Mouse (Mus musculus): ENCODE results near the gene Pts.

Pts gene

DNA sequence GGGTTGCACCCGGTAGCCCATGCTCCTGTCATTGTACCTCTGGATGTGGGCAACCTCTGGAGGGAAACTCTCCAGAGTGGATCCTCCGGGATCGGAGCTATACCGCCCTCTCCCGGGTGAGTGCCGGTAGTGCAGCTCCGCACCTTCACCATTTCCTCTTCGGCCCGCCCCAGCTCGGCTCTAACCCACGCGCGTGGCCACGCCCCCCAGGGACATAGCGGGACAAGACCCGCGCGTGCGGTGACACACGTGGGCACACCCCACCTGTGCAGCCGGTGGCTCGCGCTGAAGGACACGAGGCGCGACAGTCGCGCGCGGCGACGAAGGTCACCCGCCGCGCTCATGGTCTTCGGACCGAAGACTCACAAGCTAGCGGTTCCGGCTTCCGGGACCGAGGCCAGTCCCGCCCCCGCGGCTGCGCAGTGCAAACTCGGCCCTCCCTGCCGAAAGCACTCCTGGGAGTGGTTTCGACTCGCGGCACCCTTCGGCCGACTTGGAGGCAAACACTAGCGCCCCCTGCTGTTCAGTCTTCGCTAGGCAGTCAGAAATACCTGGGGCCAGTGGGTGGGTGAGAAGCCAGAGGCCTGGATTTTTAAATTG lies at the start of gene Pts:
Gene Pts, minus strand, starts transcription at position 432 of the 600 bp plus-strand sequence.
- DNase-seq (ENCODE audit: low spot score) = peak; percentile 97

DNA sequence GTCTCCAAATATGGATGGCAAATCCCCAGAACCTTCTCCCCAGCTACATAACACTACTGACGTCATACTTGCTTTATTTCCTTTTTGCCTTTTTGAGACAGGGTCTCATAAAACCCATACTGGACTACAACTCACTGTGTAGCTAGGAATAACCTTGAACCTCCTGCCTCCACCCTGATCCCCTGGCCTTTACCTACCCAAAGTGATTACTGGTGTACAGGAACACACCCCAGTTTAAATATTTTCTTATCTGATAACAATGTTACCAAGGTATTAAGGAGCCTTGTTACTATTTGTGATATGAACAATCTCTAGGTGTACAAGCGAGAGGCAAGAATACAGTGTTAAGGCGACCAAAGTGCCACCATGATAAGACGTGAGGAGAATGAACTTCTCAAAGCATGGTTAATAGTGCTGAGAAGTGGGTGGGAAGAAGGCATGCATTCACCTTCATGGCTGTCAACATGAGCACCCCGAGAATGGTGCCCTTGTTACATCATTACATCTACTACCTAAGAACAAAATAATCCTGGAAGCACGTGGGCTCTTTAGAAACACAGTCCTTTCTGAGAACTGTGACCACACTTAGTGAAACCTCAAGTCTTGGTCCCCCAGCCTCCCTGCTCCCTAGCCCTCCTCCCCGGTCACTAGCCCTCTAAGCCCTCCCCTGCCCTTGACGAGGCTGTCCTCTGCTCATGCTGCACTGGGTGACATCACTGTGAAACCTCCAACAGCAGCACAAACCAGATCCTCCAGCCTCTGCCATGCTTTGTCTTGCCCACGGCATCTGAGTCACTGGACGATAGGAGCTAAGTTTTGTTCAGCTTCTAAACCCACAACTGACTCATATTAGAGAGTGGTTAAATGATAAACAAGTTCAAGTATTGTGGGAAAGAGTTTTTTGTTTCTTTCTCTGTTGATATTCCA lies 41.3 kb upstream of the Pts start:
- DNase-seq (ENCODE audit: low spot score) = no peak

DNA sequence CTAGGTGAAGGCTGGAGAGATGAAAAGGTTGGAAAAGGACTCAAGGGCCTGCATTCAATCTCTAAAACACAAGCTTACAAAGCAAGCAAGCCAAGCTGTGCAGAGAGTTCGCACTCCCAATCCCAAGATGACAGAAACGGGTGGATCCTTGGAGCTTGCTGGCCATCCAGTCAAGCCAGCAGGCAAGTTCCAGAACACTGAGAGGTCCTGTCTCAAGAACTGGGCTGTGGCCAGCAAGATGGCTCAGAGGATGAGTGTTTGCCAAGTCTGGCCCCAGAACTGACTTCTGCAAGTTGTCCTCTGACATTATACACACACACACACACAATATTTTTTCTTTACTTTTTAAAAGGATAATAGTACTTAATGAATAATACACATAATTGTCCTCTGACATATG lies 39.4 kb upstream of the Pts start:
- DNase-seq (ENCODE audit: low spot score) = no peak

DNA sequence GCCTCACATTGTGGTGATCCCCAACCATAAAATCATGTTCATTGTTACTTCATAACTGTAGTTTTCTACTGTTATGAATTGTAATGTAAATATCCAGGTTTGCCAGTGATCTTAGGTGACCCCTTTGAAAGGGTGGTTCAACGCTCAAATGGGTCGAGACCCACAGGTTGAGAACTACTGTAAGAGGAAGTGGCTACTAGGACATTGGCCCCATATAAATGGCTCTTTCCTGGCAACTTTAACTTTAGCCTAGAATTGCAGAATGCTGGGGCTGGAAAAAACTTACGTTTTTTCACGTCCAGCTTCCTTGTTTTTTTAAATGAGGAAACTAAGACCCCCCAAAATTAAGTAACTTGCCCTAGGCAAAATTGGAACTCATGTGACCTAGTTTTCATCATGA lies 38.8 kb upstream of the Pts start:
- no peak for DNase-seq (ENCODE audit: low spot score)

DNA sequence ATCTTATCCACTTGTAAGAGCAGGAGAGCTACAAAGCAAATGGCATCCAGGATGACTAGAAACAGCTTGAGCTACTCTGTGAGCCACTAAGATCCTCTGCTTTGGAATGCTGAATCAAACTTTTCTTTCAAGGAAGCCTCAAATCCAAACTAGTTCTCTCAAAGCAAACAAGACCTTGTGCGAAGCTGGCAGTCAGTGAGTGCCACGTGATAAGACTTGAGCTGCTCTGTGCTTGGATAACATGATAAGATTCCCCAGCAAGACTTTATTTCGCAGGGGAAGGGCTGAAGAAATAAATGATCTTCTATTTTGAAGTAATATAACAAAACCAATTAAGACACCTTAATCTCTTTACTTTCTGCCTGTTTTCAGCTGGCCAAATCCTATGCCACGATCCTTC lies 37.4 kb upstream of the Pts start:
- DNase-seq (ENCODE audit: low spot score) = no peak

DNA sequence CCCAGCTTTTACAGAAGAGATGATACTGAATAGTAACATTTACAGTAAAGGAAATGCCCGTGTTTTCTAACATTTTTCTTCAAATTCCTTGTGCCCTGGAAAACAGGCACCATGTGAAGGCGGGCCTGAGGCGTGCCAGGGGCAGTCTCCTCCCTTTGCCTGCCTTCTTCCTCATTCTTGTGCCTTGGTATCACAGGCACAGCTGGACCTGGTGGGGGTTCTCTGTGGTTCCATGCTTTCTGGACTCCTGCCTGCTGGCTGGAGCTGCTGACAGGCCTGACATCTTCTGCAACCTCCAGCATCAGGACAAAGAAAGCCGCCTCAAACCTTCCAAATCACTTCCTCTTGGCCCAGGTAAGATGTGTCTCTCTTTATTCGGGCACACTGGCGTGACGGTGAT lies 36.6 kb upstream of the Pts start:
- DNase-seq (ENCODE audit: low spot score) = no peak

DNA sequence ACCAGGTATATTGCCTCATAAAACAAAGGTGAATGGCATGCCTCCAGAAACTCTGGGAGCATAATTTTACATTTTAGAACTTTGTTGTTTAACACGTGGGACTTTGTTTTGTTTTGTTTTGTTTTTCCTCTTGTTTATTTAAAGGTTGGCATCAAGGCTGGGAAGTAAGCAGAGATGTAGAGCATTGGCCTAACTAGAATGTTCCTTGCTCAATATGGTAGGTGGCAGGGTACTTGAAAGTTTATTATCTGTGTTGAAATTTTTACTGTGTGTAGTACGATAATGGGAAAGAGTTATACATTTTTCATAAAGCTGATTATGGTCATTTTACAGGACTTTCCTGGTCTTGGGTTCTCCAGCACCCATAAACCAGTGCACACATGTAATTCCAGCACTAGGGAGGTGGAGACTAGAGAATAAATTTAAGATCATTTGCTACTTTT lies 33.4 kb upstream of the Pts start:
- no peak for DNase-seq (ENCODE audit: low spot score)

DNA sequence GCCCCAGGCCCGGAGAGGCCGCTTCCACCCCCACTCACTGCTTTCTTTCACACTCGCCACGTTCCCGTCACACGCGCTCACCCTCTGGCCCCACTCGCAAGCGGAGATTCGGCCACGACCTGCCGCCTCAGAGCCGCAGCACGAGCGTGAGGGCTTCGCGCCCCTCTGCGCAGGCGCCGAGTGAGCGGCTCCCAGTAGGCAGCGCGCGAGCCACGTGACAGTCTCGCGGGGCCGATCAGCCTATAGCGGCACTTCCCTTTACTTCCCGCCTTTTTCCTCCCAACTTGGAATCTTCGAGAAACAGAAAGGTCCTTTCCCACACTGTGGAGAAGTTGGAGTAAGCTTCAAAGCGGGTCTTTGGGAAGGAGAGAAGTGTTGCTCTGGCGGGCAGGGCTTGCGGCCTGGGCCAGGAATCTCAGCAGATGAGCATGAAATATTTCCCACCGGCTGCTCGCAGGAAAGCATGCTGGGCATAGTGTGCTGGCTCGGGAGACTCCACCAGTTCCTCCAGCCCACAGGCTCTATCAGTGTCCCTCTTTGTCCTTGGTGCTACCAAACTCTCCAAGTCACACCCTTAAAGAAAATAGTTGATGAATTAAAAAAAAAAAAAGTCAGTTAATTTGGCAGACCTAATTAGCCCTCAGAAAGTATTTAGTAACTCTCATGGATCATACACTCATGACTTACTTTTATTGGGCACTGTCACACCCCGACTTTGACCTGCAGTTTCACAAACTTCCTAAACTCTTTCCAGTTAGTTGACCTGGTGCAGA lies 32.8 kb upstream of the Pts start, which contains the start of gene Tex12:
Gene Tex12, minus strand, starts transcription at position 181 of the 773 bp plus-strand sequence.
- peak; percentile 90 for DNase-seq (ENCODE audit: low spot score)

DNA sequence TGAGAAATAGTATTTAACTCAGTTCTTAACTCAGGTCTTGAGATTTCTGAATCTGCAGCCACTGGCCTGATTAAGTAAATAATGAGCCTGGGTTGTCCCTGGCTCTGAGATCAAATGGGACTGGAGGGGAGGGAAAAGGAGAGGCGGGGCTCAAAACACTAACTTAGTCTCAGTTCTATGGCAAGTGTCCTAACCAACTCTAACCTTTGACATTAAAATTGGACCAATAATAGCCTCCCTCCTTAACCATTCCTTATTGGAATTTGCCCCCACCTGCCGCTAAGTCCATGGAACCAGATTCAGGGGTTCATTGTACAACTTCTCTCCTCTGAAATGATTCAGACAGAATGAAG lies 26.5 kb upstream of the Pts start, which contains the start of gene Bco2:
Gene Bco2, minus strand, starts transcription at position 88 of the 353 bp plus-strand sequence.
- DNase-seq (ENCODE audit: low spot score) = no peak

DNA sequence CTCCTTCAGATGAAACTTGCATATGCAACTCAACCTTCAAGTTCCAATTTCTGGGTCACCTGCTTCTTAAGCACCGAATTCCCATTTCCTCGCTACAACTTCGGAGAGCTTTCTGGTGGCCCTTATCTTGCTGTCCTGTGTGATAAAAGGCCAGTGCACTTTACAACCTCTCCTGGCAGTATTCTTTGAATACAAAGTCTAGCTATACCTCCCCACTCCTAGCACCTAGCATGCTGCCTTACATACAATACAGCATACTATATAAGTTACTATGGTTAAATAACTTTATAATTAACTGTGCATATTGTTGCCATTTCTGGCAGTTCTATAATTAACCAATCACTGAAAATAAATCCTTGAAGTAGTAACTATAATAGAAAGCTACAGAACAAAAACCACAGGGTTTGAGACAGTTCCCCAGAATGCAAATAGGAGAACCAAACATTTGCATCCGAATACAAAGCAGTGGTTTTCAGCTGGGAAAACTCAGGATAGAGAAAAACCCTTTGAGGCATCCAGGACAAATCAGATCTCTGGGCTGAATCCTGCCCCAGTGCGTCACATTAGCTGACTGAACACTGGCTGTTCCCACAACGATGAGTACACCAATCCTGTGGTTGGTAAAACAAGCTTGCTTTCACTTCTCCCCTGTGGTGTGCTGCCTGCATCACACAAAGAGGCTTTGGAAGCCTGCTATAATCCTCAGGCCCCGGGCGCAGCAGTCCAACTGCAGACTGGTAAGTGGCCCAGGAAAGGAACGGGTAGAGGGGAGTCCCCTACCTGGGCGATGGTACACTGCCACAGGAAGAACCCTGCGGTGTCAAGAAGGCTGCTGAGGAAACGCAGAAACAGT lies 25.9 kb upstream of the Pts start, which contains the start of gene Il18:
Gene Il18, plus strand, starts transcription at position 587 of the 853 bp plus-strand sequence.
- DNase-seq (ENCODE audit: low spot score) = no peak

DNA sequence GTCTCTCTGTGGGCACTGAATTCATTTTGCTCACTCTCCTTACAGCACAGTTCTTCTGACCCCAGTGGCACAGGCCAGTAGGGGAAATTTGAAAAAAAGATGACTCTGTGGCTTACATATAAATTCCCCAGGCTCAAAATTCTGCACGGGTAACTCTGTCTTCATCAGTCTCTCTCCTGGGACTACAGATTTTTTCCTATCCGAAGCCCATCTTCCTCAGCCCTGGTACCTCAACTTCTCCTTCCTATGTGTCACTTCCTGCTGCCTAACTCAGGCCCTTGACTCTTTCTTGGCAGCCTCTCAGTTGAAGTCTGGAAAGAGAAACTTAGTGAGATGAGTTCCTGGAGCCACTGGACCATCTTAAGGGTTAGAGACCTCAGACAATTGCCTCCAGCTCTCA lies 25.0 kb upstream of the Pts start:
- DNase-seq (ENCODE audit: low spot score) = no peak

DNA sequence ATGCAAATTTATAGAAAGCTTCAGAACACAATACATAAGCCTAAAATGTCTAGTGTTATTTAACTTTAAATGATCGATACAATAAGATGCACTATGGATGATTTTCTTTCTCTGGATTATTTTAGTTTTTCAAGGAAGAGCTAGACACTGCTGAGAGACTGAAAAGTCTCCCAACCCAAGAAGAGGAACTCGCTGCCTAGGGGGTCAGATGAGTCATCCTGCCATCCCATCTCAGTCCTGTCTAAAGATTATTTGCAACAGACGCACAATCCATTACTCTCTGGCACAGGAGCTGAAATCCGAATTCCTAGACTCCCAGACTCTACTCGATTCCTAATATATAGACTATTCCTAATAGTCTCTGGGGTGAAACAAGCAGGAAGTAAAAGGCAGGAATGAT lies 23.7 kb upstream of the Pts start:
- no peak for DNase-seq (ENCODE audit: low spot score)

DNA sequence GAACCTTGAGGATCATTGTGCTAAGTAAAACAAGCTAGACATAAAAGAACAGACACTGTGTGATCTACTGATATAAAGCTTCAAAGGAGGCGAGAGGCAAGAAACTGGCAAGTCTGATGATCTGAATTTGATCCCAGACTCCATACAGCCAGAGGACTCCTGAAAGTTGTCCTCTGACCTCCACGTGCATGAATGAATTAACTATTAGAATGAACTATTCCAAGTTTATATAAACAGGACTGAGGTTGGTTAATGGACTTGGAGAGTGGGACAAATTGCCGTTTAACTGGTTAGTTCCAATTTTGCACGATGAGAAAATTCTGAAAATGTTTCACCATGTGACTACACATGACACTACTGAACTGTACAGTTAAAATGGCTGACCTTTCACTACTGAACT lies 20.4 kb upstream of the Pts start:
- DNase-seq (ENCODE audit: low spot score) = no peak

DNA sequence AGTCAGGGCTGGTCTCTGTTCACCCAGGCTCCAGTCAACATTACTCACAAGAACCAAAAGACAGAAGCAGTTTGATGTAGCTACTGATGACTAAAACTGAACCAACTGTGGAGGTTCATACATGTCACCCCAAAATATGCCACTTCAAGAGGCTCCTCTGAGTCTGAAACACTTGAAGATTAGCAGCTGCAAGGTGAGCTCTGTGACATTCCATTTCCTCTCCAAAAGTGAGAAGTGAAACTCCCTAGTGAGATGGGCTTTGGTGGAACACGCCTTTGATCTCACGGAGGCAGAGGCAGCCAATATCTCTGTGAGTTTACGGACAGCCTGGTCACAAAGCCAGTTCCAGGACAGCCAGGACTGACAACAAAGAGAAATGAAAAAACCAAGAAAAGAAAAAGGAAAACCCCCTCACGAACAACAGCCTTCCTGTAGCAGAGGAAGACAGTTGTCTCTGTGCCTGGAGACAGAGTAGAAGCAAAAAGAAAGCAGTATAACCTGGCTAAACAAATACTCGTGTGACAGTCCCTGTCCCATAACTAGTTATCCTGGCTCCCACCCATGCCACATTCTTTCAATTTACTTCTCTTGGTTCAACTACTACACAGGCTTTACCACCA lies 19.4 kb upstream of the Pts start:
- DNase-seq (ENCODE audit: low spot score) = no peak

DNA sequence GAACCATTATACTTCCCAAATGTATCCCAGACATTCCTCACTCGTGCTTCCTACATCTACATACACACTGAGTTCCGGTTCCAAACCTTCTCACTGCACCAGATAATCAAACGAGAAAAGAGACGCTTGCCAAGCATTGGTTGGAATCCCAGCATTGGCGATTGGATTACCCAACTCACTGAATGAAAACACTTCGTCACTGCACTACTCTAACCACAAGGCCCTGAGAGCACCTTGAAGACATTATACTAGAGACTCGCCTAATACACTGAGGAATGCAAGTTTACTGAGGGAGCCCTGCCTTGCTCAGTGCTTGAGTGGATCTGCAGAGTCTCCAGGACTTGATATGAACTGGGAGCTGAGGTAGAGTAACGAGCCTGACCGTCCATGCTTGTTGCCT lies 13.9 kb upstream of the Pts start:
- DNase-seq (ENCODE audit: low spot score) = no peak

DNA sequence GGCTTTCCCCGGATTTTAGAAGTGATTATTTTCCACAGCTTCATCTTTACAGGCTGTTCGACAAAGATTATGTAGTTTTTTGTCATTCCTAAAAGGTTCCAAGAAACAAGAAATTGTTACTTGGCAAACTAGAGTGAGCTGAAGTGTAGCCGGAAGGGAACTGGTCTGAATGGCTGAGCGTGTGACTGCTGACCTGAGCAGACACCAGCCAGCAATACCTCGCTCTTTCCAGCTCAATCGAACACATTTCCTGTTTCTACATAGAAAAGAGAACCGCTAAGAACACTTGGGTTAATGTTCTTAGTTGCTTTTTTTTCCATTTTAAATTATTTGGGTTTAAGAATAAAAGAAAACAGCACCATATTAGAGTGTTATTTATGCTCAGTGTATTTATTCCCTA lies 11.6 kb upstream of the Pts start:
- no peak for DNase-seq (ENCODE audit: low spot score)

DNA sequence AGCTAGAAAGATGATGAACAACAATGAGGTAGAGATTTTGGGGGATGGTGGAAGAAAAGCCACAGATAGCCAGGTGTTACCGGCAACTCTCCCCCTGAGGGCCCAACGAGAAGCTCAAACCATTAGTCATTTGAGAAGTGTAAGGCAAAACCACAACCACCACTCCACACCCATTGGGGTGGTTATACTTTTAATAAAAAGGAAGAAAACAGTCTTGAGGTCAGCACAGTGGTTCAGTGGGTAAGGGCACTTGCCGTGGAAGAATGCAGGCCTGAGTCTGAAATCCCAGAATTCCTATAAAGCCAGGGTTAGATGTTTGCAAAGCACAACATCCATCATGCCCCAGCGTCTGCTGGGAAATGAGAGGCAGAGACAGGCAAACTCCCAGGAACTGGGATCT lies 8.8 kb upstream of the Pts start:
- no peak for DNase-seq (ENCODE audit: low spot score)

DNA sequence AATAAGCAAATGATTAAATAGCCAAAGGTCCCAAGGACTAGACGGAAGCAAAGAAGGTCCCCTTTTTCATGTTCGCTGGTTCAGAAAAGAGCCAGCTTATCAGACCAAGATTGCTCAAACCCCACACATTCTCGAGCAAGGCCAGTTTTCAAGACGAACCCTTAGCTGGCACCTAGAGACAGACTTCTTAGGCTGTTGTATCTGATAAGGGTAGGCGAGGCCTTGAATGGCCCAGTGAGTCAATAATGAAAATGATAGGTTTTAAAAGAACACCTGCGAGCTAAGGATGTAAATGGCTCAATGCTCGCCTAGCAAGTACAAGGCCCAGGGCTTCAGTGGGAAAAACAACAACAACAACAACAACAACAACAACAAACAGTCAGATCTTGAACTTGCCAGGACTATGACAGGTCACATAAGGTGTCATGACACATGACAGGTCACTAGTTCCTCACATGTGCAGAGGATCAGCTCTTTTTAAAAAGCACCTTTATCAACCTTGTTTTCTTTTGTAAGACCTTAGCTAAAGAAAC lies 8.1 kb upstream of the Pts start:
- DNase-seq (ENCODE audit: low spot score) = no peak

DNA sequence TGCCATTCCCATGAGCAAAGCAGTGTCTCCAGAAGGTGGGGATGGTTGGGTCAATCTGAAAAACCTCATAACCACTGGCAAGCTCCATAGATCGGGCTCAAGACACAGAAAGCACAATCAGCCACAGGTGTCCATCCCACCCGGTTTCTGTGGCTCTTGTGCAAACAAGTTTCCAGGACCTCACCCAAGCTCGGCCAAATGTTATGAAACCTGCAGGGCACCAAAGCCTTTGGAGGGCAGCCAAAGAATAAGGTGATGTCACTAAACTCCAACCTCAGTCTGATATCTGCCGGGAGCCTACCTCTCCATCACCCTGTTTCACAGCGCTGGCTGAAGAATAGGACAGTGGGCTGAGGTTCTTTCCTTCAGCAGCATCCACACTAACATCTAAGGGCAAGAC lies 7.4 kb upstream of the Pts start:
- no peak for DNase-seq (ENCODE audit: low spot score)

DNA sequence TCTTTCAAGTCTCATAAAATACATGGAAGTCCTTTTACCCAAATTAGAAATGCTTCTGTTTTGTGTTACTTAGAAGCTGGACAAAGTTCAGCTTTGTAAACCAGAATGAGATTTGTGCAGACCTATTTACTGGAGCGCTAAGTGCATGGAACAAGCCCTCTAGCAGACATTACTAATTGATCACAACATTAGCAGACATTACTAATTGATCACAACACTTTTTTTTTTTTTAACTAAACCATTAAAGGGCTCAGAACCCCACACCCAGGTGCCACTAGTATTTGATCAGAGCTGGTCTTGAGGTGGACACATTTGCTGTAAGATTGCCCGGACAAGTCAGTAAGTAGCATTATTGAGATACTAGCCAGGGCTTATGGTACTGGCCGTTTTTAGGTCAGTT lies 5.3 kb upstream of the Pts start:
- DNase-seq (ENCODE audit: low spot score) = no peak

DNA sequence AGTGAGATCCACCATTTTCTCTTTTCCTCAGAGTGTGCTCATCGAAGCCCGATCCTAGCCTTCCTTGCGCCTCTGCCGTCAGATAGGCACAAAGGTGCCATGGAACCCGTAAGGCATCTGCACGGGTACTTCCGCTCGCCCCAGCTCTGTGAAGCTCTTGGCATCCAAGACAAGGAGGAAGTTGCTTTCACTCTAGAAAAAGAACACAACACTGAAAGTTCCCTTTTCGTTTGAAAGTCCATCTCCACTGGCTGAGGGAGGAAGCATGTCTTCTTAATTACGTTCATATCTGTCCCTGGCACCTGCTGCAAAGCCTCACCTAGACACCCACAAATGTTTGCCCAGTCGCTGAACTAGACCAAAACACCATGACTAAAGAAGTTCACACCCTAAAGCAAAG lies 4.8 kb upstream of the Pts start:
- no peak for DNase-seq (ENCODE audit: low spot score)

All from testis, postnatal 14 days (tissue).